Mouse (Mus musculus): ENCODE measurements around the gene Slc13a2. TPM values are rescaled to one million over a fixed set of nuclear protein-coding genes. Genes with fewer than 3 reads are reported as not detected.

Gene Slc13a2
- polyA plus RNA-seq, 1 experiment from 2014 or later, result not detected

GRCm38 (mm10) chr11:78458740-78459139 lies 36.7 kb upstream of the Slc13a2 start:
- Histone ChIP-seq H3K9ac (no peak overlapping the region), H3K27me3 (no peaks in the 10 kb centered on the region), H3K4me1 (no peaks in the 10 kb centered on the region), H3K4me2 (replicated peaks) (no peak overlapping the region), H3K36me3 (no peaks in the 10 kb centered on the region), H3K4me3 (no peak overlapping the region), H3K9me3 (0 out of 2 replicates have a peak, but pooled peaks cover 4% of the 10 kb centered on the region), H3K27ac (no peak overlapping the region)
- ATAC-seq (ENCODE audit: insufficient number of reproducible peaks, insufficient read depth, low FRiP score, low TSS enrichment), result no peak
- WGBS, result 81% methylated on average over 17 of the region's 17 CpGs

- Histone ChIP-seq H3K9ac (no peak overlapping the region), H3K27ac (no peak overlapping the region), H3K4me2 (replicated peaks) (no peak overlapping the region), H3K4me1 (no peaks in the 10 kb centered on the region), H3K4me3 (no peak overlapping the region), H3K9me3 (no peaks in the 10 kb centered on the region), H3K27me3 (no peaks in the 10 kb centered on the region), H3K36me3 (no peaks in the 10 kb centered on the region)
- ATAC-seq (ENCODE audit: insufficient number of reproducible peaks, insufficient read depth, low FRiP score, low TSS enrichment), result no peak
- 42% methylated on average over 5 of the region's 5 CpGs for WGBS
Measured at GRCm38 (mm10) chr11:78455308-78455707, 33.3 kb upstream of the Slc13a2 start.

GRCm38 (mm10) chr11:78454276-78454675 lies 32.3 kb upstream of the Slc13a2 start:
- 68% methylated on average over 7 of the region's 7 CpGs for WGBS
- Histone ChIP-seq H3K9ac (no peak overlapping the region), H3K4me2 (replicated peaks) (no peak overlapping the region), H3K4me1 (no peaks in the 10 kb centered on the region), H3K27me3 (no peaks in the 10 kb centered on the region), H3K4me3 (no peak overlapping the region), H3K36me3 (no peaks in the 10 kb centered on the region), H3K9me3 (no peaks in the 10 kb centered on the region), H3K27ac (no peak overlapping the region)
- no peak for ATAC-seq (ENCODE audit: insufficient number of reproducible peaks, insufficient read depth, low FRiP score, low TSS enrichment)

- no peak overlapping the region for H3K4me3 ChIP-seq
- H3K27me3 ChIP-seq, result no peaks in the 10 kb centered on the region
- no peaks in the 10 kb centered on the region for H3K9me3 ChIP-seq
- no peaks in the 10 kb centered on the region for H3K4me1 ChIP-seq
- H3K4me2 ChIP-seq (replicated peaks), result no peak overlapping the region
- WGBS, result 20% methylated on average over 4 of the region's 4 CpGs
- H3K9ac ChIP-seq, result no peak overlapping the region
- no peak for ATAC-seq (ENCODE audit: insufficient number of reproducible peaks, insufficient read depth, low FRiP score, low TSS enrichment)
- H3K27ac ChIP-seq, result no peak overlapping the region
- H3K36me3 ChIP-seq, result no peaks in the 10 kb centered on the region
Measured at GRCm38 (mm10) chr11:78453675-78454074, 31.7 kb upstream of the Slc13a2 start.

GRCm38 (mm10) chr11:78450337-78450736 lies 28.3 kb upstream of the Slc13a2 start:
- Histone ChIP-seq H3K9ac (no peak overlapping the region), H3K4me3 (no peak overlapping the region), H3K27me3 (no peaks in the 10 kb centered on the region), H3K27ac (no peak overlapping the region), H3K9me3 (no peaks in the 10 kb centered on the region), H3K4me2 (replicated peaks) (no peak overlapping the region), H3K4me1 (no peaks in the 10 kb centered on the region), H3K36me3 (no peaks in the 10 kb centered on the region)
- no peak for ATAC-seq (ENCODE audit: insufficient number of reproducible peaks, insufficient read depth, low FRiP score, low TSS enrichment)
- 56% methylated on average over 2 of the region's 2 CpGs for WGBS

- H3K9ac ChIP-seq, result no peak overlapping the region
- WGBS, result 86% methylated on average over 1 of the region's 1 CpGs
Measured at GRCm38 (mm10) chr11:78448242-78448641, 26.2 kb upstream of the Slc13a2 start.

GRCm38 (mm10) chr11:78447168-78447567 lies 25.2 kb upstream of the Slc13a2 start:
- Histone ChIP-seq H3K4me1 (no peaks in the 10 kb centered on the region), H3K4me2 (replicated peaks) (no peak overlapping the region), H3K9ac (no peak overlapping the region), H3K27me3 (no peaks in the 10 kb centered on the region), H3K4me3 (no peak overlapping the region), H3K36me3 (no peaks in the 10 kb centered on the region), H3K27ac (no peak overlapping the region), H3K9me3 (no peaks in the 10 kb centered on the region)
- ATAC-seq (ENCODE audit: insufficient number of reproducible peaks, insufficient read depth, low FRiP score, low TSS enrichment), result no peak
- 82% methylated on average over 3 of the region's 3 CpGs for WGBS

More at GRCm38 (mm10) chr11:78448242-78448641, 26.2 kb upstream of the Slc13a2 start:
- Histone ChIP-seq H3K4me2 (replicated peaks) (no peak overlapping the region), H3K9me3 (no peaks in the 10 kb centered on the region), H3K36me3 (no peaks in the 10 kb centered on the region), H3K27me3 (no peaks in the 10 kb centered on the region), H3K27ac (no peak overlapping the region), H3K4me1 (no peaks in the 10 kb centered on the region), H3K4me3 (no peak overlapping the region)
- ATAC-seq (ENCODE audit: insufficient number of reproducible peaks, insufficient read depth, low FRiP score, low TSS enrichment), result no peak

GRCm38 (mm10) chr11:78443115-78443514 lies 21.1 kb upstream of the Slc13a2 start:
- ATAC-seq (ENCODE audit: insufficient number of reproducible peaks, insufficient read depth, low FRiP score, low TSS enrichment), result no peak
- H3K36me3 ChIP-seq, result no peaks in the 10 kb centered on the region
- H3K9me3 ChIP-seq, result no peaks in the 10 kb centered on the region
- no peak overlapping the region for H3K4me2 ChIP-seq (replicated peaks)
- 76% methylated on average over 5 of the region's 5 CpGs for WGBS
- no peaks in the 10 kb centered on the region for H3K4me1 ChIP-seq
- no peaks in the 10 kb centered on the region for H3K27me3 ChIP-seq
- H3K9ac ChIP-seq, result no peak overlapping the region
- no peak overlapping the region for H3K27ac ChIP-seq
- no peak overlapping the region for H3K4me3 ChIP-seq

GRCm38 (mm10) chr11:78438399-78438930 lies 16.4 kb upstream of the Slc13a2 start:
- 82% methylated on average over 3 of the region's 3 CpGs for WGBS
- Histone ChIP-seq H3K27me3 (no peaks in the 10 kb centered on the region), H3K27ac (no peak overlapping the region), H3K9ac (no peak overlapping the region), H3K9me3 (no peaks in the 10 kb centered on the region), H3K36me3 (no peaks in the 10 kb centered on the region), H3K4me1 (peaks cover 10% of the 10 kb centered on the region), H3K4me2 (replicated peaks) (no peak overlapping the region), H3K4me3 (no peak overlapping the region)
- ATAC-seq (ENCODE audit: insufficient number of reproducible peaks, insufficient read depth, low FRiP score, low TSS enrichment), result no peak

- Histone ChIP-seq H3K27ac (no peak overlapping the region), H3K4me1 (peaks cover 10% of the 10 kb centered on the region), H3K36me3 (no peaks in the 10 kb centered on the region), H3K9me3 (no peaks in the 10 kb centered on the region), H3K27me3 (no peaks in the 10 kb centered on the region), H3K4me3 (no peak overlapping the region), H3K9ac (no peak overlapping the region), H3K4me2 (replicated peaks) (no peak overlapping the region)
- ATAC-seq (ENCODE audit: insufficient number of reproducible peaks, insufficient read depth, low FRiP score, low TSS enrichment), result no peak
- 90% methylated on average over 7 of the region's 7 CpGs for WGBS
Measured at GRCm38 (mm10) chr11:78437182-78437581, 15.2 kb upstream of the Slc13a2 start.

- Histone ChIP-seq H3K4me2 (replicated peaks) (peak overlapping the region; percentile 26), H3K4me1 (peaks cover 10% of the 10 kb centered on the region), H3K9me3 (no peaks in the 10 kb centered on the region), H3K27me3 (no peaks in the 10 kb centered on the region), H3K9ac (no peak overlapping the region), H3K36me3 (no peaks in the 10 kb centered on the region), H3K27ac (0 out of 2 replicates have a peak overlapping the region, but pooled peaks have one; percentile 46), H3K4me3 (no peak overlapping the region)
- no peak for ATAC-seq (ENCODE audit: insufficient number of reproducible peaks, insufficient read depth, low FRiP score, low TSS enrichment)
- WGBS, result 4% methylated on average over 19 of the region's 19 CpGs
Measured at GRCm38 (mm10) chr11:78435776-78436349, 13.8 kb upstream of the Slc13a2 start.

GRCm38 (mm10) chr11:78434052-78434451 lies 12.0 kb upstream of the Slc13a2 start:
- WGBS, result 72% methylated on average over 4 of the region's 4 CpGs
- no peaks in the 10 kb centered on the region for H3K9me3 ChIP-seq
- no peak overlapping the region for H3K4me2 ChIP-seq (replicated peaks)
- H3K9ac ChIP-seq, result no peak overlapping the region
- no peak overlapping the region for H3K4me3 ChIP-seq
- no peaks in the 10 kb centered on the region for H3K27me3 ChIP-seq
- ATAC-seq (ENCODE audit: insufficient number of reproducible peaks, insufficient read depth, low FRiP score, low TSS enrichment), result no peak
- no peaks in the 10 kb centered on the region for H3K36me3 ChIP-seq
- H3K27ac ChIP-seq, result no peak overlapping the region
- H3K4me1 ChIP-seq, result peaks cover 10% of the 10 kb centered on the region
